Comparison of ENCODE assay signal across 9 mouse cellular contexts in the genomic region with DNA sequence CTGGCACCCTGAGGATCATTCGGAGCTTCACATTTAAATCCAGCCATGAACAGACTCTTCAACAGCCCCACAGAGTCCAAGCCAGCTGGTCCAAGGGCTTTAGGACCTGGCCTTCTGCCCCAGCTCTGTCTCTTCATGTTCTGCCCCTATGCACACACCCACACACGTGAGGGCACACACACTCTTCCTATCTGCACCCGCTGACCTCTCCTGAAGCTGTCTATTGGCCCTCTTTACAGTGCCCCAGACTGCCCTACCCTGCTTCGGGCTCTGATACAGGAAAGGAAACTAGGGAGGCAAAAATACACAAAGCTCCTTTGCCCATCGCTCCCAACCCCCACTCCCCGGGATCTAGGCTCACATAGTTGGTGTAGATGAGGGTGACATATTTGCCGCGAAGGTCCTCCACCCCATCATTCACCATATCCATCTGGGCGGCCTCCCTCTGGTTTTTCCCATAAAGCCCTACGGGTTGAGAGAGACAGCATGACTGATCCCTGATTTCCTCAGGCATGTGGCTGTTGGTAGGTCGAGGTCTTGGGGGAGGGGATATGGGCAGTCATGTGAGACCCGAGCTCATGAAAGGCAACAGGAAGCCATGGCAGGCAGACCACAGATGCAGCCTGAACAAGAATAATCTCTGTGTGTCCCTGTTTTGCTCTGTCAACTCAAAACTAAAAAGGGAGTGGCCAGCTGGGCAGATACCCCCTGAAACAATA. TPM values are rescaled to one million over a fixed set of nuclear protein-coding genes. Genes with fewer than 3 reads are reported as not detected.
A peak's percentile ranks its signal among the peaks of the same experiment; 100 is the strongest.
DNase-seq lines count a peak whose midpoint lies in the region; ATAC-seq lines count a peak whose summit lies in the region.
"Had no signal": no experiment of that assay in that cellular context is flagged by ENCODE, and none has a peak within 500 bp of the region (broad histone marks: within the 10 kb centered on the region; RNA-seq: fewer than 3 reads in every experiment).

No protein-coding gene starts in this region.

- no peak overlapping the region for H3K9ac ChIP-seq in heart, embryonic 12.5 days
- H3K9ac ChIP-seq in midbrain, embryonic 14.5 days (replicated peaks; ENCODE audit: low read length), result no peak overlapping the region

- no peak overlapping the region for H3K4me3 ChIP-seq in heart, embryonic 12.5 days
- H3K4me3 ChIP-seq in midbrain, embryonic 14.5 days (replicated peaks; ENCODE audit: low read depth, low read length), result no peak overlapping the region

- H3K36me3 ChIP-seq in heart, embryonic 12.5 days, result peaks cover 13% of the 10 kb centered on the region
- H3K36me3 ChIP-seq in midbrain, embryonic 14.5 days (ENCODE audit: control insufficient read depth, insufficient read depth, low read length), result no peaks in the 10 kb centered on the region

- H3K9me3 ChIP-seq in heart, embryonic 12.5 days (replicated peaks), result no peaks in the 10 kb centered on the region
- no peaks in the 10 kb centered on the region for H3K9me3 ChIP-seq in midbrain, embryonic 14.5 days (ENCODE audit: control insufficient read depth, low read length)
- H3K9me3 ChIP-seq: neural tube, embryonic 12.5 days had no signal

- H3K4me1 ChIP-seq in heart, embryonic 12.5 days (replicated peaks), result peaks cover 14% of the 10 kb centered on the region
- H3K4me1 ChIP-seq in midbrain, embryonic 14.5 days (ENCODE audit: control insufficient read depth, insufficient read depth, low read length), result 0 out of 2 replicates have a peak, but pooled peaks cover 4% of the 10 kb centered on the region

- H3K27me3 ChIP-seq in heart, embryonic 12.5 days (replicated peaks), result no peaks in the 10 kb centered on the region
- no peaks in the 10 kb centered on the region for H3K27me3 ChIP-seq in midbrain, embryonic 14.5 days (ENCODE audit: control insufficient read depth, insufficient read depth, low read length)
- H3K27me3 ChIP-seq: neural tube, embryonic 12.5 days had no signal

- ATAC-seq in heart, embryonic 12.5 days (ENCODE audit: insufficient number of reproducible peaks, low FRiP score), result no peak
- no peak for ATAC-seq in midbrain, embryonic 14.5 days (ENCODE audit: low FRiP score, low TSS enrichment)

- 81% methylated on average over 12 of the region's 12 CpGs for whole genome bisulfite sequencing in heart, embryonic 12.5 days
- 68% methylated on average over 12 of the region's 12 CpGs for WGBS in midbrain, embryonic 14.5 days

- H3K27ac ChIP-seq in heart, embryonic 12.5 days (ENCODE audit: poor library complexity, severe bottlenecking), result no peak overlapping the region
- H3K27ac ChIP-seq in midbrain, embryonic 14.5 days (replicated peaks; ENCODE audit: low read depth, low read length), result no peak overlapping the region
- H3K27ac ChIP-seq: neural tube, embryonic 12.5 days had no signal

- DNase-seq in heart, adult 11 months, result no peak
- peak; percentile 20 for DNase-seq in brain, adult 2 months (ENCODE audit: low read depth, low spot score)
- DNase-seq in induced T-regulatory cell, adult 2 months (ENCODE audit: low read depth), result peak; percentile 41
- no peak for DNase-seq in midbrain, embryonic 14.5 days
- DNase-seq in right cerebral cortex, postnatal 25 days, result no peak
- no peak for DNase-seq in cerebellum, adult 9-10 months
- DNase-seq in frontal cortex, postnatal 10 days (ENCODE audit: low spot score in 2 of 2), result no peak

- peak overlapping the region; percentile 28 for H3K4me2 ChIP-seq in heart, embryonic 12.5 days
- H3K4me2 ChIP-seq in midbrain, embryonic 14.5 days (ENCODE audit: low read length), result peak overlapping the region; percentile 24; the same call in 1 of the 2 replicates

RNA-seq across cellular contexts. Expression of gene Gstp1, which starts 1.3 kb away (rescaled TPM):
- polyA plus RNA-seq in heart, embryonic 12.5 days (2016; fragmentation: Nextera tagmentation; extraction: Ambion mirVana), result 346 and 369 TPM in 2 replicates
- 397 and 514 TPM in 2 replicates for polyA plus RNA-seq in midbrain, embryonic 14.5 days (2014; fragmentation: Nextera tagmentation; extraction: Ambion mirVana)

RNA-seq across cellular contexts. Expression of gene Gstp2, which starts 9.3 kb away (rescaled TPM):
- 3.6 and 7.1 TPM in 2 replicates for polyA plus RNA-seq in heart, embryonic 12.5 days (2016; fragmentation: Nextera tagmentation; extraction: Ambion mirVana)
- polyA plus RNA-seq in midbrain, embryonic 14.5 days (2014; fragmentation: Nextera tagmentation; extraction: Ambion mirVana), result 1.9 TPM in 1 of 2 replicates, not detected in the other

RNA-seq across cellular contexts. Expression of gene Gstp3, which starts 22.9 kb away (rescaled TPM):
- polyA plus RNA-seq in heart, embryonic 12.5 days (2016; fragmentation: Nextera tagmentation; extraction: Ambion mirVana), result 0.69 TPM in 1 of 2 replicates, not detected in the other
- not detected in 2 replicates for polyA plus RNA-seq in midbrain, embryonic 14.5 days (2014; fragmentation: Nextera tagmentation; extraction: Ambion mirVana)
- polyA plus RNA-seq: neural tube, embryonic 12.5 days had no signal

RNA-seq across cellular contexts. Expression of gene Ndufv1, which starts 23.9 kb away (rescaled TPM):
- 402 and 417 TPM in 2 replicates for polyA plus RNA-seq in heart, embryonic 12.5 days (2016; fragmentation: Nextera tagmentation; extraction: Ambion mirVana)
- 223 and 231 TPM in 2 replicates for polyA plus RNA-seq in midbrain, embryonic 14.5 days (2014; fragmentation: Nextera tagmentation; extraction: Ambion mirVana)

RNA-seq across cellular contexts. Expression of gene Doc2g, which starts 33.4 kb away (rescaled TPM):
- polyA plus RNA-seq in heart, embryonic 12.5 days (2016; fragmentation: Nextera tagmentation; extraction: Ambion mirVana), result 74.6 and 84.9 TPM in 2 replicates
- 5.7 and 7.1 TPM in 2 replicates for polyA plus RNA-seq in midbrain, embryonic 14.5 days (2014; fragmentation: Nextera tagmentation; extraction: Ambion mirVana)

Comparison
In these comparisons a context has a peak if more than half of its experiments do, and no peak if none do; other contexts are left out.
1. DNase-seq: peak in brain, adult 2 months (single experiment) and induced T-regulatory cell, adult 2 months (single experiment); none in heart, adult 11 months (single experiment), midbrain, embryonic 14.5 days (single experiment), right cerebral cortex, postnatal 25 days (single experiment), cerebellum, adult 9-10 months (single experiment) and frontal cortex, postnatal 10 days (0 of 2).